ENCODE assay signal across 8 mouse cellular contexts in the genomic region with DNA sequence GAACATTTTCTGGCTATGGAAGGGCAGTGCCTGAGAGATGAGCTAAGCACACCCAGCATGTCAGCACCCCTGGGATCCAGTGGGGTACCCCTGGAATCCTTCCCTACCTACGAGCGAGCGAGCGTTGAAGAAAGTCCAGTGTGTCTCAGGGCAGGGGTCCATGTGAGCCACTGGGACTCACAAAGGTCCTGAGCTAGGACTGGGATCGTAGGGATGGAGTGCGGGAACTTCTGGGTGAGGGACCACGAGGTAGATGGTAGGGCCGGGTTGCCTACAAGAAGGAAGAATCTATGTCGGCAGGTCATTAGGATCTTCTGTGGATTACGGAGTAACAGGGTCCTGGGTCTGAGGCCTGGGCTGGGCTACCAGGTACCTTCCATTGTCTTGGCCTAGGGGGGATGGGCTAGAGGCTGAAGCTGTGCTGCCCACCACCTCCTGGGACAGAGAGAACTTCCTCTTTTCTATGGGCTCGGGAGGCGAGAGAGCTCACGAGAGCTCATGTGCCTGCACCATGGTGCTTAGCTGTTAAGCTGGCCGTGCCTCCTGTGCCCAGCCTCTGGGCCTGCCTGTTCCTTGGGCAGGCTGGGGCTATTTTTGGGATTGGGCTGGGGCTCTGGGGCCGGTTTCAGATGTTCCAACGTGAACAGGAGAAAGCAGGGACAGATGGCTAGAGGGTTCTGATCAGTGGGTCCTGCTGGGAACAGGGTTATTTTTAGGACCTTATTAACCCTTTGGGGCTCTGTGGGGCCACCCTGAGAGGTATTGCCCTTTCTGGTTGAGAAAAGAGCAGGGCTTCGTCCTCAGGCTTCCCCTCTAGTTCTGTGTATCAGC. TPM values are rescaled to one million over a fixed set of nuclear protein-coding genes. Genes with fewer than 3 reads are reported as not detected.
A peak's percentile ranks its signal among the peaks of the same experiment; 100 is the strongest.
DNase-seq lines count a peak whose midpoint lies in the region; ATAC-seq and TF ChIP-seq lines count a peak whose summit lies in the region.

No protein-coding gene starts in this region.

- no peaks in the 10 kb centered on the region for H3K9me3 ChIP-seq in lung, embryonic 14.5 days (ENCODE audit: low read depth, low read length)
- no peaks in the 10 kb centered on the region for H3K9me3 ChIP-seq in kidney, embryonic 16.5 days (ENCODE audit: low read length)

- no peak overlapping the region for H3K4me3 ChIP-seq in lung, embryonic 14.5 days (ENCODE audit: low read depth, low read length)
- H3K4me3 ChIP-seq in kidney, embryonic 16.5 days (ENCODE audit: low read length): no peak overlapping the region

- 0 out of 2 replicates have a peak overlapping the region, but pooled peaks have one; percentile 23 for H3K4me2 ChIP-seq in lung, embryonic 14.5 days
- H3K4me2 ChIP-seq in kidney, embryonic 16.5 days (replicated peaks; ENCODE audit: low read depth, low read length): no peak overlapping the region

- no peak for TF ChIP-seq CTCF in lung, embryonic 14.5 days (IDR thresholded peaks at IDR 0.05; ENCODE audit: low read depth)

- WGBS in lung, embryonic 14.5 days: 66% methylated on average over 17 of the region's 17 CpGs
- 75% methylated on average over 17 of the region's 17 CpGs for WGBS in kidney, embryonic 16.5 days

- peak overlapping the region; percentile 76; the same call in 1 of the 2 replicates for H3K27ac ChIP-seq in lung, embryonic 14.5 days (ENCODE audit: low read depth)
- H3K27ac ChIP-seq in kidney, embryonic 16.5 days (ENCODE audit: low read length): no peak overlapping the region

- H3K27me3 ChIP-seq in lung, embryonic 14.5 days (ENCODE audit: insufficient read depth, low read length): no peaks in the 10 kb centered on the region
- H3K27me3 ChIP-seq in kidney, embryonic 16.5 days (ENCODE audit: insufficient read depth, low read length): no peaks in the 10 kb centered on the region

- H3K9ac ChIP-seq in lung, embryonic 14.5 days: no peak overlapping the region
- H3K9ac ChIP-seq in kidney, embryonic 16.5 days (replicated peaks; ENCODE audit: low read length): peak overlapping the region; percentile 49; the same call in 1 of the 2 replicates

- H3K4me1 ChIP-seq in lung, embryonic 14.5 days (ENCODE audit: insufficient read depth): peaks cover 82% of the 10 kb centered on the region
- H3K4me1 ChIP-seq in kidney, embryonic 16.5 days (ENCODE audit: insufficient read depth, low read length): peaks cover 94% of the 10 kb centered on the region

- ATAC-seq in lung, embryonic 14.5 days (ENCODE audit: insufficient read depth): no peak
- ATAC-seq in kidney, embryonic 16.5 days (ENCODE audit: low FRiP score, low TSS enrichment): no peak
- peak; percentile 49 for ATAC-seq in neutrophil, adult 5-6 weeks (ENCODE audit: extremely low read depth, insufficient number of reproducible peaks, low FRiP score, poor library complexity, severe bottlenecking)

- H3K36me3 ChIP-seq in lung, embryonic 14.5 days (ENCODE audit: insufficient read depth): peaks cover 22% of the 10 kb centered on the region
- no peaks in the 10 kb centered on the region for H3K36me3 ChIP-seq in kidney, embryonic 16.5 days (ENCODE audit: insufficient read depth, low read length)

- DNase-seq in lung, embryonic 14.5 days: peak; percentile 2
- DNase-seq in lung, postnatal 14 days: no peak
- DNase-seq in cerebellum, adult 18-20 months: peak; percentile 69 to 77
- peak; percentile 80 for DNase-seq in gastrocnemius, adult 18-20 months (ENCODE audit: low spot score)
- DNase-seq in adrenal gland, adult 2 months: no peak
- DNase-seq in spleen, postnatal 4 days (ENCODE audit: low spot score in 2 of 2): no peak

RNA-seq across cellular contexts. Expression of gene Bcl9l, which starts 10.2 kb away (rescaled TPM):
- polyA plus RNA-seq in lung, embryonic 14.5 days (2014; fragmentation: Nextera tagmentation; extraction: Ambion mirVana): 16.3 and 17.3 TPM in 2 replicates
- 10 to 100 TPM; 36.0 to 36.6 TPM for total RNA-seq in gastrocnemius, adult 18-20 months (2021)
- 11.3 and 12.4 TPM in 2 replicates for polyA plus RNA-seq in kidney, embryonic 16.5 days (2015; fragmentation: Nextera tagmentation; extraction: Ambion mirVana)
- total RNA-seq in neutrophil, adult 5-6 weeks (2017): 18.3 and 26.5 TPM in 2 replicates
- 10 to 100 TPM; 41.9 to 61.1 TPM for total RNA-seq in adrenal gland, adult 2 months (2021)
- polyA plus RNA-seq in adrenal gland, adult 2 months (2012; rRNA removed): 62.7 and 64.5 TPM in 2 replicates

RNA-seq across cellular contexts. Expression of gene Upk2, which starts 38.1 kb away (rescaled TPM):
- polyA plus RNA-seq in lung, embryonic 14.5 days (2014; fragmentation: Nextera tagmentation; extraction: Ambion mirVana): 0.39 and 0.53 TPM in 2 replicates
- total RNA-seq in gastrocnemius, adult 18-20 months (2021): under 1 TPM; 0.43 to 0.83 TPM
- 3.4 and 7.6 TPM in 2 replicates for polyA plus RNA-seq in kidney, embryonic 16.5 days (2015; fragmentation: Nextera tagmentation; extraction: Ambion mirVana)
- total RNA-seq in neutrophil, adult 5-6 weeks (2017): not detected in 2 replicates
- not detected for total RNA-seq in adrenal gland, adult 2 months (2021)
- not detected in 2 replicates for polyA plus RNA-seq in adrenal gland, adult 2 months (2012; rRNA removed)

RNA-seq across cellular contexts. Expression of gene Foxr1, which starts 51.9 kb away (rescaled TPM):
- not detected in 2 replicates for polyA plus RNA-seq in lung, embryonic 14.5 days (2014; fragmentation: Nextera tagmentation; extraction: Ambion mirVana)
- not detected for total RNA-seq in gastrocnemius, adult 18-20 months (2021)
- polyA plus RNA-seq in kidney, embryonic 16.5 days (2015; fragmentation: Nextera tagmentation; extraction: Ambion mirVana): not detected in 2 replicates
- 0.37 TPM in 1 of 2 replicates, not detected in the other for total RNA-seq in neutrophil, adult 5-6 weeks (2017)
- not detected for total RNA-seq in adrenal gland, adult 2 months (2021)
- not detected in 2 replicates for polyA plus RNA-seq in adrenal gland, adult 2 months (2012; rRNA removed)

Comparison
In these comparisons a context has a peak if more than half of its experiments do, and no peak if none do; other contexts are left out.
1. DNase-seq: peak in lung, embryonic 14.5 days (single experiment), cerebellum, adult 18-20 months (2 of 2) and gastrocnemius, adult 18-20 months (single experiment); none in lung, postnatal 14 days (single experiment), adrenal gland, adult 2 months (single experiment) and spleen, postnatal 4 days (0 of 2).